29 mouse cellular contexts compared by ENCODE assay signal in the genomic region with DNA sequence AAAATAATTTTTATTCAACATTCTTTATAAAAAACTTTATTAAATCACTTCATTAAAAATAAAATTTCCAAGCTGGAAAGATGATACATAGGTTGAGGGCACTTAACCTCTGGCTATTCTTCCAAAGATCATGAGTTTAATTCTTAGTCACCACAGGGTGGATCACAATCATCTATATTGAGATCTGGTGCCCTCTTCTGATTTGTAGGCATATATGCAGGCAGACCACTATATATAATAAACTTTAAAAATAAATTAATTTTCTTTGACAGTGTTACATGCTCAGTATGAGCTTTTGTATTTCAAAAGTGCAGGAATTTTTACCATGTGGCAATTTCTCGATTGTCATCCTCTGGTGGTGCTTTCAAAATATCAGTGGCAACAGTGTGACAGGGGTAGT. TPM values are rescaled to one million over a fixed set of nuclear protein-coding genes. Genes with fewer than 3 reads are reported as not detected.
DNase-seq lines count a peak whose midpoint lies in the region; ATAC-seq and TF ChIP-seq lines count a peak whose summit lies in the region.
"Had no signal": no experiment of that assay in that cellular context is flagged by ENCODE, and none has a peak within 500 bp of the region (broad histone marks: within the 10 kb centered on the region; RNA-seq: fewer than 3 reads in every experiment).

No protein-coding gene starts in this region.

- TF ChIP-seq CTCF in gastrocnemius, adult 2 months (IDR thresholded peaks at IDR 0.05), result peak; percentile 60
- 0 out of 2 replicates have a peak, but pooled peaks have one; percentile 4 for TF ChIP-seq CTCF in kidney, postnatal 0 days (IDR thresholded peaks at IDR 0.05; ENCODE audit: low read depth)
- TF ChIP-seq CTCF in midbrain, postnatal 0 days (IDR thresholded peaks at IDR 0.05), result peak; percentile 23

- no peak for ATAC-seq in kidney, postnatal 0 days (replicated peaks; ENCODE audit: low FRiP score, low read depth)
- ATAC-seq in midbrain, postnatal 0 days (ENCODE audit: low FRiP score), result no peak
- no peak for ATAC-seq in midbrain, embryonic 14.5 days (ENCODE audit: low FRiP score, low TSS enrichment)
- ATAC-seq: forebrain, embryonic 16.5 days; hindbrain, embryonic 16.5 days; inflammation-experienced regulatory T-cells, adult 6 months had no signal

- no peak overlapping the region for H3K4me3 ChIP-seq in gastrocnemius, adult 2 months
- no peak overlapping the region for H3K4me3 ChIP-seq in kidney, postnatal 0 days (replicated peaks; ENCODE audit: low read depth, low read length)
- no peak overlapping the region for H3K4me3 ChIP-seq in midbrain, postnatal 0 days (ENCODE audit: low read depth, low read length)
- H3K4me3 ChIP-seq in midbrain, embryonic 14.5 days (replicated peaks; ENCODE audit: low read depth, low read length), result no peak overlapping the region
- H3K4me3 ChIP-seq: embryonic facial prominence, embryonic 10.5 days; embryonic facial prominence, embryonic 13.5 days; erythroblast, embryonic 14.5 days; forebrain, embryonic 12.5 days; heart, embryonic 10.5 days; hindbrain, embryonic 13.5 days had no signal

- 88% methylated on average over 1 of the region's 1 CpGs for WGBS in kidney, postnatal 0 days
- WGBS in midbrain, postnatal 0 days, result 86% methylated on average over 1 of the region's 1 CpGs
- 88% methylated on average over 1 of the region's 1 CpGs for whole genome bisulfite sequencing in midbrain, embryonic 14.5 days

- no peaks in the 10 kb centered on the region for H3K4me1 ChIP-seq in kidney, postnatal 0 days (replicated peaks; ENCODE audit: insufficient read depth, low read length)
- no peaks in the 10 kb centered on the region for H3K4me1 ChIP-seq in midbrain, postnatal 0 days (ENCODE audit: insufficient read depth, low read length)
- no peaks in the 10 kb centered on the region for H3K4me1 ChIP-seq in midbrain, embryonic 14.5 days (ENCODE audit: control insufficient read depth, insufficient read depth, low read length)
- H3K4me1 ChIP-seq: embryonic facial prominence, embryonic 10.5 days; embryonic facial prominence, embryonic 13.5 days; forebrain, embryonic 12.5 days; hindbrain, embryonic 13.5 days had no signal

- intact Hi-C loops in gastrocnemius, adult 2 months (cut with DNase I), result no loop called here

- DNase-seq in gastrocnemius, adult 2 months, result no peak
- no peak for DNase-seq in gastrocnemius, adult 8-10 months (ENCODE audit: low spot score in 2 of 2)
- no peak for DNase-seq in kidney, postnatal 0 days (ENCODE audit: low spot score)
- no peak for DNase-seq in kidney, postnatal 4 days
- DNase-seq in midbrain, postnatal 0 days (ENCODE audit: low spot score), result no peak
- no peak for DNase-seq in midbrain, embryonic 14.5 days
- no peak for DNase-seq in thymus, postnatal 0 days (ENCODE audit: low spot score)
- no peak for DNase-seq in layer of hippocampus, adult 9-11 months
- DNase-seq: adrenal gland, adult 2 months; adrenal gland, postnatal 14 days; B cell, adult 2 months; cerebellum, adult 11 months; cerebellum, adult 2 months; cerebellum, adult 9-11 months; cerebellum, postnatal 36 days; embryo, embryonic 11 days; gastrocnemius, postnatal 25 days; heart, adult 18-20 months had no signal

- H3K27me3 ChIP-seq in kidney, postnatal 0 days (ENCODE audit: insufficient read depth, low read length), result no peaks in the 10 kb centered on the region
- no peaks in the 10 kb centered on the region for H3K27me3 ChIP-seq in midbrain, postnatal 0 days (ENCODE audit: insufficient read depth, low read length)
- H3K27me3 ChIP-seq in midbrain, embryonic 14.5 days (ENCODE audit: control insufficient read depth, insufficient read depth, low read length), result no peaks in the 10 kb centered on the region
- H3K27me3 ChIP-seq: CH12.LX; embryonic facial prominence, embryonic 13.5 days; forebrain, embryonic 12.5 days; hindbrain, embryonic 13.5 days had no signal

- no peak overlapping the region for H3K27ac ChIP-seq in gastrocnemius, adult 2 months
- H3K27ac ChIP-seq in kidney, postnatal 0 days, result no peak overlapping the region
- no peak overlapping the region for H3K27ac ChIP-seq in midbrain, postnatal 0 days (ENCODE audit: low read depth, low read length)
- no peak overlapping the region for H3K27ac ChIP-seq in midbrain, embryonic 14.5 days (replicated peaks; ENCODE audit: low read depth, low read length)
- H3K27ac ChIP-seq: embryonic facial prominence, embryonic 10.5 days; embryonic facial prominence, embryonic 13.5 days; forebrain, embryonic 12.5 days; heart, embryonic 10.5 days; hindbrain, embryonic 13.5 days had no signal

- no peak overlapping the region for H3K4me2 ChIP-seq in kidney, postnatal 0 days (ENCODE audit: low read length)
- H3K4me2 ChIP-seq in midbrain, postnatal 0 days (ENCODE audit: low read depth, low read length, poor library complexity, severe bottlenecking), result no peak overlapping the region
- H3K4me2 ChIP-seq in midbrain, embryonic 14.5 days (ENCODE audit: low read length), result no peak overlapping the region
- H3K4me2 ChIP-seq: embryonic facial prominence, embryonic 13.5 days; forebrain, embryonic 12.5 days; hindbrain, embryonic 13.5 days had no signal

- H3K36me3 ChIP-seq in kidney, postnatal 0 days (ENCODE audit: insufficient read depth, low read length), result peaks cover 68% of the 10 kb centered on the region
- H3K36me3 ChIP-seq in midbrain, postnatal 0 days (ENCODE audit: insufficient read depth, low read length), result peaks cover 52% of the 10 kb centered on the region
- H3K36me3 ChIP-seq in midbrain, embryonic 14.5 days (ENCODE audit: control insufficient read depth, insufficient read depth, low read length), result peaks cover 91% of the 10 kb centered on the region

- no peak overlapping the region for H3K9ac ChIP-seq in kidney, postnatal 0 days (ENCODE audit: low read depth, low read length)
- H3K9ac ChIP-seq in midbrain, postnatal 0 days (replicated peaks; ENCODE audit: low read length, poor library complexity, severe bottlenecking), result no peak overlapping the region
- H3K9ac ChIP-seq in midbrain, embryonic 14.5 days (replicated peaks; ENCODE audit: low read length), result no peak overlapping the region
- H3K9ac ChIP-seq: embryonic facial prominence, embryonic 13.5 days; forebrain, embryonic 12.5 days; hindbrain, embryonic 13.5 days had no signal

- no peaks in the 10 kb centered on the region for H3K9me3 ChIP-seq in kidney, postnatal 0 days (replicated peaks; ENCODE audit: low read length)
- H3K9me3 ChIP-seq in midbrain, postnatal 0 days (ENCODE audit: low read length), result no peaks in the 10 kb centered on the region
- no peaks in the 10 kb centered on the region for H3K9me3 ChIP-seq in midbrain, embryonic 14.5 days (ENCODE audit: control insufficient read depth, low read length)
- H3K9me3 ChIP-seq: embryonic facial prominence, embryonic 10.5 days; embryonic facial prominence, embryonic 13.5 days; forebrain, embryonic 12.5 days; G1E; heart, embryonic 10.5 days; hindbrain, embryonic 13.5 days had no signal

RNA-seq across cellular contexts. Expression of gene Cnot1, which starts 43.1 kb away (rescaled TPM):
- 10 to 100 TPM; 66.3 to 71.1 TPM for total RNA-seq in gastrocnemius, adult 2 months (2021)
- 10 to 100 TPM; 59.0 to 80.5 (median 64.4) TPM for total RNA-seq in gastrocnemius, adult 8-10 months (2022)
- polyA plus RNA-seq in kidney, postnatal 0 days (2015; fragmentation: Nextera tagmentation; extraction: Ambion mirVana), result 28.7 and 34.9 TPM in 2 replicates
- 177 and 187 TPM in 2 replicates for total RNA-seq in midbrain, postnatal 0 days (2014; rRNA removed)
- 23.6 and 26.9 TPM in 2 replicates for polyA plus RNA-seq in midbrain, postnatal 0 days (2015; fragmentation: Nextera tagmentation; extraction: Ambion mirVana)
- 50.8 and 76.9 TPM in 2 replicates for polyA plus RNA-seq in midbrain, embryonic 14.5 days (2014; fragmentation: Nextera tagmentation; extraction: Ambion mirVana)
- polyA plus RNA-seq in thymus, postnatal 0 days (2015; fragmentation: Nextera tagmentation; extraction: Ambion mirVana), result 45.2 and 48.8 TPM in 2 replicates

RNA-seq across cellular contexts. Expression of gene Setd6, which starts 48.5 kb away (rescaled TPM):
- total RNA-seq in gastrocnemius, adult 2 months (2021), result 10 to 100 TPM; 10.7 to 13.3 TPM
- 10 to 100 TPM; 14.2 to 15.5 (median 14.9) TPM for total RNA-seq in gastrocnemius, adult 8-10 months (2022)
- 15.3 and 16.8 TPM in 2 replicates for polyA plus RNA-seq in kidney, postnatal 0 days (2015; fragmentation: Nextera tagmentation; extraction: Ambion mirVana)
- total RNA-seq in midbrain, postnatal 0 days (2014; rRNA removed), result 15.7 and 23.6 TPM in 2 replicates
- polyA plus RNA-seq in midbrain, postnatal 0 days (2015; fragmentation: Nextera tagmentation; extraction: Ambion mirVana), result 41.8 and 44.3 TPM in 2 replicates
- polyA plus RNA-seq in midbrain, embryonic 14.5 days (2014; fragmentation: Nextera tagmentation; extraction: Ambion mirVana), result 28.3 and 32.8 TPM in 2 replicates
- polyA plus RNA-seq in thymus, postnatal 0 days (2015; fragmentation: Nextera tagmentation; extraction: Ambion mirVana), result 19.7 and 20.4 TPM in 2 replicates

Comparison
In these comparisons a context has a peak if more than half of its experiments do, and no peak if none do; other contexts are left out.
1. CTCF ChIP-seq: peak in every context shown above with its lines; median percentile 60 in gastrocnemius, adult 2 months; 23 in midbrain, postnatal 0 days; 4 in kidney, postnatal 0 days.